Mouse (Mus musculus) heart, adult 2 months (tissue): ENCODE data around the gene Ddx25. TPM values are rescaled to one million over a fixed set of nuclear protein-coding genes. Genes with fewer than 3 reads are reported as not detected.

ENCODE experiments used
- DNase-seq, 2 experiments: peaks; one replicate each; pipeline ENCODE4 v3.0.0; 2021
- H3K27ac ChIP-seq: fragments of 200-600 bp; 2 replicates; pipeline ENCODE4 v1.8.1; 2022
- H3K27me3 ChIP-seq: fragments of 200-500 bp; 2 replicates; pipeline ENCODE4 v1.6.1; 2012; ENCODE audit warnings: mild to moderate bottlenecking, low read length, inconsistent platforms, mixed read lengths; ENCODE audit not compliant: control insufficient read depth, insufficient read depth
- H3K36me3 ChIP-seq: fragments of 200-500 bp; 2 replicates; pipeline ENCODE4 v1.6.1; 2012; ENCODE audit warnings: low read length, inconsistent platforms; ENCODE audit not compliant: control insufficient read depth, insufficient read depth
- H3K4me1 ChIP-seq: fragments of 200-500 bp; 2 replicates; pipeline ENCODE4 v1.6.1; 2011; ENCODE audit warnings: low read length; ENCODE audit not compliant: control insufficient read depth, insufficient read depth
- H3K4me3 ChIP-seq: fragments of 200-600 bp; 2 replicates; pipeline ENCODE4 v1.8.1; 2022
- H3K79me2 ChIP-seq: fragments of 200-500 bp; replicated peaks from 2 replicates; pipeline ENCODE4 v1.6.1; 2012; ENCODE audit warnings: mild to moderate bottlenecking, inconsistent platforms, low read length, moderate library complexity, mixed read lengths; ENCODE audit not compliant: control insufficient read depth, insufficient read depth
- H3K9ac ChIP-seq: fragments of 200-500 bp; 2 replicates; pipeline ENCODE4 v1.6.1; 2012; ENCODE audit warnings: low read depth, mild to moderate bottlenecking, control low read depth, inconsistent platforms, low read length, mixed read lengths
- CTCF ChIP-seq: fragments of 200-600 bp; IDR thresholded peaks from 2 replicates; pipeline ENCODE4 v1.8.1; 2022; ENCODE audit warnings: antibody characterized with exemption, mild to moderate bottlenecking, moderate library complexity
- EP300 ChIP-seq: fragments of 200-500 bp; IDR thresholded peaks from 2 replicates; pipeline ENCODE4 v1.6.1; 2011; ENCODE audit warnings: low read depth, low read length, control low read depth; ENCODE audit not compliant: insufficient read depth
- POLR2A ChIP-seq: fragments of 200-500 bp; IDR thresholded peaks from 2 replicates; pipeline ENCODE4 v1.6.1; 2011; ENCODE audit warnings: mild to moderate bottlenecking, low read depth, low read length, control low read depth; ENCODE audit not compliant: insufficient read depth
- WGBS: fragments of 180-500 bp; shearing (Covaris S2); methylation state at CpG from one replicate; pipeline ENCODE4 v1.1.7; 2018; 5-methylcytosine and 5-hydroxymethylcytosine counted together
- intact Hi-C: fragments of 180-260 bp; cut with DNase I; formaldehyde crosslinking; loops from one replicate; pipeline ENCODE4 v1.15.1; 2025
- polyA plus RNA-seq: library from polyadenylated mRNA; depleted of rRNA; stranded (reverse); fragments of >200 nt; gene quantifications from 2 replicates; pipeline ENCODE4 v1.2.3, GENCODE M21; 2012
- total RNA-seq, 2 experiments: library from RNA; stranded (reverse); gene quantifications; 2 replicates each; pipeline ENCODE4 v1.2.3; 2021

Gene Ddx25
- total and polyA plus RNA-seq, 3 experiments, result 0.04 TPM; not detected in 2

GRCm38 (mm10) chr9:35523941-35524411, 34.4 kb downstream of the Ddx25 start:
- no peaks in the 10 kb centered on the region for H3K27me3 ChIP-seq
- no peak overlapping the region; the same call in 1 of the 2 replicates for H3K27ac ChIP-seq
- 18% methylated on average over 7 of the region's 7 CpGs for WGBS
- no peaks in the 10 kb centered on the region for H3K79me2 ChIP-seq
- peak; percentile 62 to 73 for DNase-seq
- TF ChIP-seq EP300 (peak; percentile 57; the same call in 1 of the 2 replicates), CTCF (peak; percentile 88), POLR2A (no peak)
- H3K4me3 ChIP-seq, result no peak overlapping the region
- H3K36me3 ChIP-seq, result no peaks in the 10 kb centered on the region
- intact Hi-C loops, result loop anchor here (1.0 to 5.0 kb wide), 2 partner anchors 102 to 242 kb away; partner anchors contain the start of gene Cdon
- no peaks in the 10 kb centered on the region; the same call in 1 of the 2 replicates for H3K4me1 ChIP-seq
- no peak overlapping the region for H3K9ac ChIP-seq

DNA sequence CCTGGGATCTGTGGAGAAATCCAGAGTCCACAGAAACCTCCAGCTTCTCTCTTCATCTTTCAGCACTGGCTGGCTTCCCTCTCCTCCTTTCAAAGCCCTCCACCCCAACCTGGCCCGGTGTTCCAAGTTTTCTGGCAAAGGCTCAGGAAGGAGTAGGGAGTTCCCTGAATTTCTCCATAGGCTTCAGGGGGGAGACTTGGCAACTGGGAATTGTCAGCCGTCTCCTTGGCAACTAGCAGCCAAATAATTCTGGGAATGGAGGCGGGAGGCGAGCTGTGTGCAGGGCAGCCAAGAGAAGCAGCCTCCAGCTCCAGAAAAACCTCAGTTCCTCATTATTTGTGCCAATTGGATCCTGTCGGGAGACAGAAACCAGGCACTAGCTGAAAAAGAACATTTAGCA, 34.8 kb downstream of the Ddx25 start:
- Histone ChIP-seq H3K36me3 (no peaks in the 10 kb centered on the region), H3K79me2 (no peaks in the 10 kb centered on the region), H3K27ac (no peak overlapping the region; the same call in 1 of the 2 replicates), H3K27me3 (no peaks in the 10 kb centered on the region), H3K9ac (no peak overlapping the region), H3K4me1 (no peaks in the 10 kb centered on the region; the same call in 1 of the 2 replicates), H3K4me3 (no peak overlapping the region)
- peak; percentile 53 to 76 for DNase-seq
- TF ChIP-seq POLR2A (no peak), EP300 (no peak), CTCF (no peak)
- intact Hi-C loops, result loop anchor here (5.0 kb wide), 1 partner anchor 101 kb away; the partner anchor contains the start of gene Cdon
- WGBS, result 31% methylated on average over 5 of the region's 5 CpGs

DNA sequence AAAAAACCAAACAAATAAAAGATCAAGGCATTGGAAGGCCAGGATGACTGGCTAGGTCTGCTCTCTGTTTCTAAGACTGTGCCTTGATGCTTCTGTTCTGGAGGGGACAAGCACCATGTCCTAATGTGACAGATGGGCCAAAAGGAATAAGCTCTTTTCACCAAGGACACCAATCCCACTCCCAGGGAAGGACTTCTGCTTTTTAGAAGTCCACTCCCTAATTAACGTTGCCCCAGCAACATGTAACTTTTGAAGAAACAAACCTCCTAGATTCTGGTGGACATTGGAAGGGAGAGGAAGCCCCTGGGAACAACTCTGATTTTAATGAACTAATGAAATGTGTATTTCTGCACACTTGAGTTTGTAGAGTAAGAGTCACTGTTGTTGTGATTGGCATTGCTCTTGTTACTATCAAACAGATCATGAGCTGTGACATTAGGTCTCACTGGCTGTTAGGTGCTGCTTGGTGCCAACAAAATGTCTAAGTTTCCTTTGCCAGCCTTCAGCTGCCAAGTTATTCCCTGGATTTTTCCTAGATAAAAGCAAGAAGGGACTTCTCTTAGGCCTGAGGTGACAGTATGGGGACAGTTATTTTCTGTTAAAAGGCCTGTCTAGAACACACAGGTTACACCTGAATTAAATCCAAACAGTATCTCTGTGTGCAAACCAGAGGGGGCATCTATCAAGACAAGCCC, 35.4 kb downstream of the Ddx25 start:
- intact Hi-C loops, result loop anchor here (5.0 kb wide), 1 partner anchor 101 kb away; the partner anchor contains the start of gene Cdon
- H3K36me3 ChIP-seq, result no peaks in the 10 kb centered on the region
- H3K27ac ChIP-seq, result no peak overlapping the region; the same call in 1 of the 2 replicates
- no peak for TF ChIP-seq CTCF
- no peak for TF ChIP-seq POLR2A
- no peak for TF ChIP-seq EP300
- H3K79me2 ChIP-seq, result no peaks in the 10 kb centered on the region
- no peaks in the 10 kb centered on the region; the same call in 1 of the 2 replicates for H3K4me1 ChIP-seq
- DNase-seq, result no peak
- H3K27me3 ChIP-seq, result no peaks in the 10 kb centered on the region
- 51% methylated on average over 1 of the region's 1 CpGs for WGBS
- no peak overlapping the region for H3K4me3 ChIP-seq
- H3K9ac ChIP-seq, result no peak overlapping the region

- no peaks in the 10 kb centered on the region; the same call in 1 of the 2 replicates for H3K4me1 ChIP-seq
- intact Hi-C loops, result loop anchor here (5.0 kb wide), 1 partner anchor 100 kb away; the partner anchor contains the start of gene Cdon
- no peak overlapping the region for H3K27ac ChIP-seq
- H3K4me3 ChIP-seq, result no peak overlapping the region
- no peak for DNase-seq
- TF ChIP-seq EP300 (no peak), CTCF (no peak), POLR2A (no peak)
- H3K27me3 ChIP-seq, result no peaks in the 10 kb centered on the region
- 79% methylated on average over 2 of the region's 2 CpGs for WGBS
- H3K9ac ChIP-seq, result no peak overlapping the region
- no peaks in the 10 kb centered on the region for H3K79me2 ChIP-seq
- no peaks in the 10 kb centered on the region for H3K36me3 ChIP-seq
These were observed 36.1 kb downstream of the Ddx25 start for GRCm38 (mm10) chr9:35522241-35522640.

GRCm38 (mm10) chr9:35520631-35521348, 37.5 kb downstream of the Ddx25 start:
- Histone ChIP-seq H3K36me3 (no peaks in the 10 kb centered on the region), H3K9ac (no peak overlapping the region), H3K4me3 (no peak overlapping the region), H3K79me2 (no peaks in the 10 kb centered on the region), H3K4me1 (no peaks in the 10 kb centered on the region; the same call in 1 of the 2 replicates), H3K27ac (no peak overlapping the region), H3K27me3 (no peaks in the 10 kb centered on the region)
- 73% methylated on average over 6 of the region's 6 CpGs for WGBS
- TF ChIP-seq POLR2A (no peak), CTCF (no peak), EP300 (no peak)
- DNase-seq, result no peak
- intact Hi-C loops, result loop anchor here (5.0 kb wide), 1 partner anchor 98 kb away; the partner anchor contains the start of gene Cdon
